Mouse (Mus musculus) limb, embryonic 13.5 days (tissue): ENCODE results near the gene Inpp5b. TPM values are rescaled to one million over a fixed set of nuclear protein-coding genes. Genes with fewer than 3 reads are reported as not detected.

Experiments
- ATAC-seq: fragments of 200-750 bp; cut with Nextera tagmentation; 2 replicates; pipeline ENCODE4 v1.8.0; 2017; ENCODE audit warnings: low read depth, moderate number of reproducible peaks, moderate TSS enrichment; ENCODE audit not compliant: low FRiP score
- H3K27ac ChIP-seq: fragments of 300-500 bp; sonication (generic); 2 replicates; pipeline ENCODE4 v1.5.1; 2015; ENCODE audit warnings: inconsistent platforms, mild to moderate bottlenecking, moderate library complexity
- H3K27me3 ChIP-seq: fragments of 300-500 bp; sonication (generic); 2 replicates; pipeline ENCODE4 v1.6.1; 2015; ENCODE audit warnings: mild to moderate bottlenecking, inconsistent platforms
- H3K36me3 ChIP-seq: fragments of 300-500 bp; sonication (generic); 2 replicates; pipeline ENCODE4 v1.6.1; 2015; ENCODE audit warnings: inconsistent platforms, mild to moderate bottlenecking, moderate library complexity
- H3K4me1 ChIP-seq: fragments of 300-500 bp; sonication (generic); 2 replicates; pipeline ENCODE4 v1.6.1; 2015; ENCODE audit warnings: inconsistent platforms
- H3K4me2 ChIP-seq: fragments of 300-500 bp; sonication (generic); replicated peaks from 2 replicates; pipeline ENCODE4 v1.6.1; 2015; ENCODE audit warnings: inconsistent platforms, mild to moderate bottlenecking, moderate library complexity
- H3K4me3 ChIP-seq: fragments of 300-500 bp; sonication (generic); 2 replicates; pipeline ENCODE4 v1.5.1; 2015; ENCODE audit warnings: moderate library complexity, mild to moderate bottlenecking, inconsistent platforms
- H3K9ac ChIP-seq: fragments of 300-500 bp; sonication (generic); 2 replicates; pipeline ENCODE4 v1.6.1; 2015; ENCODE audit warnings: mild to moderate bottlenecking, inconsistent platforms
- H3K9me3 ChIP-seq: fragments of 300-500 bp; sonication (generic); 2 replicates; pipeline ENCODE4 v1.6.1; 2016; ENCODE audit warnings: inconsistent platforms
- WGBS: fragments of 180-500 bp; shearing (Covaris S2); methylation state at CpG from one replicate; pipeline ENCODE4 v1.1.7; 2015; 5-methylcytosine and 5-hydroxymethylcytosine counted together
- polyA plus RNA-seq: library from polyadenylated mRNA; unstranded; fragments of >200 nt; fragmentation: Nextera tagmentation; extraction: Ambion mirVana; gene quantifications from 2 replicates; pipeline ENCODE4 v1.2.1, GENCODE M21; 2015

Gene Inpp5b
- polyA plus RNA-seq, 1 experiment from 2014 or later = 25.2 TPM

DNA sequence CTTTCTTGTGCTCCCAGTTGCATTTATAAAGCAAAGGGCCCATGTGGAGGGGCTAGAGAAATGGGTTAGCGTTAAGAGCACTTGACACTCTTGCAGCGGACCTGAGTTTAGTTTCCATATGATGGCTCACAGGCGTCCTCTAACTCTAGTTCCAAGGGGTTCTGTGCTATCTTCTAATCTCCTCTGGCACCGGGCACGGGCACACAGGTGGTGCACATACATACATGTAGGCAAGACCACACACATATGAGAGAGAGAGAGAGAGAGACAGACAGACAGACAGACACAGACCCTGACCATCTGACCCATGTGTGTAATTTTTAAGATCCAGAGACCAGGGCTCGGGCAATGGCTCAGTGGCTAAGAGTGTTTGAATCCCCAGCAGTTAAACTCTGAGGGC lies 32.3 kb downstream of the Inpp5b start:
- no peaks in the 10 kb centered on the region for H3K9me3 ChIP-seq
- H3K27ac ChIP-seq = no peak overlapping the region
- ATAC-seq = no peak
- H3K4me2 ChIP-seq = no peak overlapping the region
- H3K4me1 ChIP-seq = no peaks in the 10 kb centered on the region
- peaks cover 4% of the 10 kb centered on the region for H3K36me3 ChIP-seq
- no peak overlapping the region for H3K4me3 ChIP-seq
- WGBS = 83% methylated on average over 6 of the region's 6 CpGs
- H3K27me3 ChIP-seq = no peaks in the 10 kb centered on the region
- no peak overlapping the region for H3K9ac ChIP-seq

DNA sequence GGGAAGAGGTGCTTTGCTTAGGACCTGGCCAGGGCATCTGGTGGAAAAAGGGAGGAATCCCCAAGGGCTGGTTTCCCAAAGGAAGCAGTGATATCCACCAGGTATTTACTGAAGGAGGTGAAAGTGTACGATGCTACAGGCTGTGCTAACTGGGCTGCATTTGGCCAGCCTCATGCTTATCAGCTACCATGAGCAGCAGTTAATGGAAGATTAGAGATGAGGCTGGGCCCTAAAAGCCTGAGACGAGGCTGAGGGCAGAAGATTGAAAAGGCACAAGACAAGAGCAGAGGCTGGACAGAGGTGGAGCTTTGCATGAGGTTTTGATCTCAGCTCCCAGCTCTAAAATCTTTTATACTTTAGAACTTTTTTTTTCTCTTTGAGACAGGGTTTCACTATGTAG lies 32.8 kb downstream of the Inpp5b start:
- H3K9me3 ChIP-seq = no peaks in the 10 kb centered on the region
- H3K27me3 ChIP-seq = no peaks in the 10 kb centered on the region
- no peak overlapping the region for H3K9ac ChIP-seq
- 66% methylated on average over 2 of the region's 2 CpGs for WGBS
- H3K4me3 ChIP-seq = no peak overlapping the region
- ATAC-seq = no peak
- H3K4me2 ChIP-seq = no peak overlapping the region
- peaks cover 9% of the 10 kb centered on the region for H3K36me3 ChIP-seq
- H3K27ac ChIP-seq = no peak overlapping the region
- no peaks in the 10 kb centered on the region for H3K4me1 ChIP-seq

DNA sequence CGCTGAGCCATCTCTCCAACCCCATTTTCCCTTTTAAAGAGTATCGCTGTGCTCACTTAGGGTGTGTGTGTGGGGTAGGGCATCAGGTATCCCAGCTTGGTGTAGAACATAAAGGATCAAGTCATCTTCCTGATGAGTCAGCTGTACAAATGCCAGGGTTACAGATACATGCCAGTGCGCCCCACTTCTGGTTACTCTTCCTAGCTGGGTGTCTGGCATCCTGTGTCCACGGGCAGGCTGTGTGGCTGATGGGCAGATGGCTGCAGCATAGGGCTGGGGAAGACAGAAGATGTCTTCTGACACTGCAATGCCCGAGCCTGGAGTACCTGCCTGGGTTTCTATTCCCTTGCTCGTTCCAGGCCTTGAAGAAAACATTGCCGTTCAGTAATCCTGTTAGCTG lies 39.7 kb downstream of the Inpp5b start:
- Histone ChIP-seq H3K4me1 (no peaks in the 10 kb centered on the region), H3K27ac (no peak overlapping the region), H3K27me3 (no peaks in the 10 kb centered on the region), H3K4me2 (no peak overlapping the region), H3K4me3 (no peak overlapping the region), H3K9me3 (no peaks in the 10 kb centered on the region), H3K9ac (no peak overlapping the region), H3K36me3 (peaks cover 73% of the 10 kb centered on the region)
- no peak for ATAC-seq
- 90% methylated on average over 7 of the region's 7 CpGs for whole genome bisulfite sequencing

DNA sequence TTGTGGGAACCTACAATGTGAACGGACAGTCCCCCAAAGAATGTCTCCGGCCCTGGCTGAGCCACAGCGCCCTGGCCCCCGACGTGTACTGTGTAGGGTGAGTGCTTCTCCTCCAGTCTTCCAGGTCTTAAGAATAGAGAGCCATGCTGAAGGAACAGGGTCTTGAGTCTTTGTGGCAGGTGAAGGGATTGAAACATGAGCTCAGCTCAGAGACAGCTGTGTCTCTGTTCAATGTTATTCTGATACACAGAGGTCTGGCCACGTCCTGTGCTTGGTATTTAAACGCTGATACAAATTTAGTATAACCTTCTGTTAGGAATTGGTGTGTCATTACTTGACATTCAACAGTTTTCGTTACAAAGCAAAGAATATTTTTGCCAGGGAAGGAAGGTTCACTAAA lies 40.7 kb downstream of the Inpp5b start:
- H3K4me3 ChIP-seq = no peak overlapping the region
- H3K27me3 ChIP-seq = no peaks in the 10 kb centered on the region
- H3K4me1 ChIP-seq = no peaks in the 10 kb centered on the region
- no peak for ATAC-seq
- no peaks in the 10 kb centered on the region for H3K9me3 ChIP-seq
- no peak overlapping the region for H3K4me2 ChIP-seq
- no peak overlapping the region for H3K9ac ChIP-seq
- H3K27ac ChIP-seq = no peak overlapping the region
- WGBS = 86% methylated on average over 8 of the region's 8 CpGs
- peaks cover 84% of the 10 kb centered on the region for H3K36me3 ChIP-seq

DNA sequence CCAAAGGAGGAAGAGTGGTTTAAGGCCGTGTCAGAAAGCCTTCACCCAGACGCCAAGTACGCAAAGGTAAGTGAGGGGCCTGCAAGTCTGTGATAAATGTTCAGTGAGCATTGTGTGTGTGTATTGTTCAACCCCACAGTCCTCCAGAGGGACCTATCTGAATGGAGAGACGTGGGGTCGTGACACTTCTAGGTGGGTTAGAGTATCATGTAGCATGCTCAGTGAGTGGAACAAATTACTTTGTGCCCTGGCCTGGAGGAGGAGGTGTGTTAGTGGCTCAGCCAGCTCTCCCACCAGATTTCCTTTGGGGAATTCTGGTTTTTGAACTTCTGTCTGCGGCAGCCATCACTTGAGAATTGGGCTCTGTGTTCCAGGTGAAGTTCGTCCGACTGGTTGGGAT lies 42.3 kb downstream of the Inpp5b start:
- Histone ChIP-seq H3K27me3 (no peaks in the 10 kb centered on the region), H3K9me3 (no peaks in the 10 kb centered on the region), H3K4me3 (no peak overlapping the region), H3K36me3 (peaks cover 93% of the 10 kb centered on the region), H3K27ac (no peak overlapping the region), H3K4me1 (no peaks in the 10 kb centered on the region), H3K4me2 (no peak overlapping the region), H3K9ac (no peak overlapping the region)
- 87% methylated on average over 8 of the region's 8 CpGs for WGBS
- ATAC-seq = no peak

DNA sequence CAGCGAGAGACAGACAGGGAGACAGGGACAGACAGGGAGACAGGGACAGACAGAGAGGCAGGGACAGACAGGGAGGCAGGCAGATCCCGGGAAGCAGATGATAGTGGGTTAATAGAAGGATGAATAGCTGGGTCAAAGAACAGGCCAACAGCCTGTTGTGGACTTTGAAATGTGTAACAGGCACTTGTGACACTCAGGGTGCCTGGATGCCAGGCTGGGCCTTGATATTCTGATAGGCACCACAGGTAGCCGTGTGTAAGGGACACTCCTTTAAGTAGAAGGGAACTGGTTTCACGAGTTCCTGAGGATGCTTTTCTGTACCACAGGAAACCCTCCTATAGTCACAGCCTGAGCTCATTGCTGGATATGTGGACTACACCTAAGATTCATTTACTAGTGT lies 48.4 kb downstream of the Inpp5b start:
- H3K4me2 ChIP-seq = no peak overlapping the region
- ATAC-seq = no peak
- H3K36me3 ChIP-seq = peaks cover 96% of the 10 kb centered on the region
- 0 out of 2 replicates have a peak overlapping the region, but pooled peaks have one; percentile 4 for H3K9ac ChIP-seq
- H3K27ac ChIP-seq = no peak overlapping the region
- no peak overlapping the region for H3K4me3 ChIP-seq
- no peaks in the 10 kb centered on the region for H3K27me3 ChIP-seq
- no peaks in the 10 kb centered on the region for H3K4me1 ChIP-seq
- no peaks in the 10 kb centered on the region for H3K9me3 ChIP-seq
- 73% methylated on average over 4 of the region's 4 CpGs for WGBS

DNA sequence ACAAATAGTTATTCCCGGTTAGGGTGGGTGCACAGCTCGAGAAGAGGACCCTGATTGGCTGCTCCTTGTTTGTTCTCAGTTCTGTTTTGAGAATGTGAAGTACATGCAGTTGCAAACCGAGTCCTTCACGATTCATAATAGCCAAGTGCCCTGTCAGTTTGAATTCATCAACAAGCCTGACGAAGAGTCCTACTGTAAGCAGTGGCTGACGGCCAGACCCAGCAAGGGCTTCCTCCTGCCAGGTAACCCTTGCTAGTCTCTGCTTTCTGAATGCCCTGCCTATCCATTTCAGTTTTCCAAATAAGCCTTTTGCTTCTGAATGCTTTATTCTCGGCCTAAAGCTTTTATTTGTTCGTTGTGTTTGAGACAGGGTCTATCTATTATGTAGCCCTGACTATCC lies 50.5 kb downstream of the Inpp5b start:
- H3K9me3 ChIP-seq = no peaks in the 10 kb centered on the region
- no peaks in the 10 kb centered on the region for H3K4me1 ChIP-seq
- no peak overlapping the region for H3K4me2 ChIP-seq
- H3K36me3 ChIP-seq = peaks cover 89% of the 10 kb centered on the region
- H3K9ac ChIP-seq = no peak overlapping the region
- H3K4me3 ChIP-seq = no peak overlapping the region
- no peaks in the 10 kb centered on the region for H3K27me3 ChIP-seq
- ATAC-seq = no peak
- H3K27ac ChIP-seq = no peak overlapping the region
- 90% methylated on average over 8 of the region's 8 CpGs for WGBS

DNA sequence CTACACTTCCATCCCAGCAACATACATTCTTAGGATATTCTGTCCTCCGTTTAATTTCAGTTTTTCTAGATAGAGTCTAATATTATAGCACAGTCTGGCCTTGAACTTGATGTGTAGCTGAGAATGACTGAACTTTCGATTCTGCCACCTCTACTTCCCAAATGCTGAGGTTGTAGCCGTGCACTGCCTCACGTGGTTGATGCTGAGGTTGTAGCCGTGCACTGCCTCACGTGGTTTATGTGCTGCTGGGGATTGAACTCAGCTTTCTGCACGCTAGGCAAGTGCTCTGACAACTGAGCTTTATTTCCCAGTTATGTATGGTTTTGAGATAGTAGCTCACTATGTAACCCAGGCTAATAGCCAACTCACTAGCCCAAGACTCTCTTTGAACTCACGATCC lies 54.5 kb downstream of the Inpp5b start:
- Histone ChIP-seq H3K9ac (no peak overlapping the region), H3K27ac (no peak overlapping the region), H3K36me3 (peaks cover 81% of the 10 kb centered on the region), H3K27me3 (no peaks in the 10 kb centered on the region), H3K4me2 (no peak overlapping the region), H3K4me1 (no peaks in the 10 kb centered on the region), H3K4me3 (no peak overlapping the region), H3K9me3 (no peaks in the 10 kb centered on the region)
- no peak for ATAC-seq
- 90% methylated on average over 8 of the region's 8 CpGs for WGBS

DNA sequence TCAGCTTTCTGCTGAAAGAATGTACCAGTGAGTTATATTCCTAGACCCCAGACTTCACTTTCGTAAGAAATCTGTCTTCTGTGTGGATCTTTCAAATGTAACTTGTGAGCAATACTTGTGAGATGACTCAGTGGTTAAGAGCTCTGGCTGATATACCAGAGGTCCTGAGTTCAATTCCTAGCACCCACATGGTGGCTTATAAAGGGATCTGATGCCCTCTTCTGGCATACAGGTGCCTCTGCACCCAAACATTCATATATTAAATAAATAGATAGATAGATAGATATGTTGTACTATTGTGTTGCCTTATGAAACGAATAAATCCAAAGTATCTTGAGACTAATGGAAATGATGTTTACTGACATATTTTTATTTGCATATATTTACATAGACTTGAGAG lies 55.3 kb downstream of the Inpp5b start:
- Histone ChIP-seq H3K4me1 (peaks cover 5% of the 10 kb centered on the region), H3K27ac (no peak overlapping the region), H3K9ac (no peak overlapping the region), H3K4me3 (no peak overlapping the region), H3K4me2 (no peak overlapping the region), H3K36me3 (peaks cover 73% of the 10 kb centered on the region), H3K27me3 (no peaks in the 10 kb centered on the region), H3K9me3 (no peaks in the 10 kb centered on the region)
- 89% methylated on average over 2 of the region's 2 CpGs for WGBS
- ATAC-seq = no peak

DNA sequence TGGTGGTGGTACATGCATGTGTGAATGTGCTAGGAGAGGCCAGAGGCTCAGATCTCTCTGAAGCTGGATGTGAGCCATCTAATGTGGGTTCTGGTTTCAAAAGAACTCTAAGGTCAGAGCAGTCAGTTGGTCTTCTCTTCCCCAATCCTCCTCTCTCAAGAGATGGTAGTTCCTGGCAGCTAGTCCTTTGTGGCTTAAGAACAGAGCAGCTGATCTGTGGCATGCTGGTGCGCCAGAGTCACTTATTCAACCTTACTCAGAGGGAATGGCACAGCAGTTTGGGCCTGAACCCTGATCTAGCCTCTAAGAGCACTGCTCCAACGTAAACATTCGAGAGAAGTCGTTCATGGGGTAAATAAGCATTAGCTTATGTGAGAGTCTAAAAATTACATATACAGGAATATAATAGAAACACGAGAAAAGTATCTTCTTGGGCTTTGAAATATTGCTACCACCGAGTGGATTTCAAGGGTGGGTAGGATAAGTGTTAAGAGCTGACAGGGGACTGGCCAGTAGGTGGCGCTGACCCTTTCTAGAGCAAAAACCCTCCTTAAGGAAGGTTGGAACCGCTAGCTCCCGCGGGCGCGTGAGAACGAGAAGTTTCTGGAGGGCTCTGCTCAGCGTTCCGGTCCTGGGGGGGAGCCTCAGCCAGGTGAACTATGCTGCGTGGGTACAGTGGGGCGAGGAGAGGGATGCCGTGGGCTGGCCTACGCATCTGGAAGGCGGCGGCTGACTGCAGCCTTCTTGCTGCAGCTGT lies 60.1 kb downstream of the Inpp5b start, which contains the start of gene Mtf1:
TSS of gene Mtf1 (plus strand) at position 553 of the 757 bp plus-strand sequence.
- no peaks in the 10 kb centered on the region for H3K9me3 ChIP-seq
- H3K4me3 ChIP-seq = peak within 1 kb of the TSS; percentile 84
- peak within 1 kb of the TSS; percentile 95 for H3K9ac ChIP-seq
- H3K27me3 ChIP-seq = no peaks in the 10 kb centered on the region
- H3K4me2 ChIP-seq = peak within 1 kb of the TSS; percentile 86
- peak within 1 kb of the TSS; percentile 98 for H3K27ac ChIP-seq
- WGBS = 4% methylated on average over 21 of the region's 21 CpGs
- H3K4me1 ChIP-seq = peaks cover 13% of the 10 kb centered on the region
- H3K36me3 ChIP-seq = peaks cover 54% of the 10 kb centered on the region
- peak; percentile 84 for ATAC-seq

DNA sequence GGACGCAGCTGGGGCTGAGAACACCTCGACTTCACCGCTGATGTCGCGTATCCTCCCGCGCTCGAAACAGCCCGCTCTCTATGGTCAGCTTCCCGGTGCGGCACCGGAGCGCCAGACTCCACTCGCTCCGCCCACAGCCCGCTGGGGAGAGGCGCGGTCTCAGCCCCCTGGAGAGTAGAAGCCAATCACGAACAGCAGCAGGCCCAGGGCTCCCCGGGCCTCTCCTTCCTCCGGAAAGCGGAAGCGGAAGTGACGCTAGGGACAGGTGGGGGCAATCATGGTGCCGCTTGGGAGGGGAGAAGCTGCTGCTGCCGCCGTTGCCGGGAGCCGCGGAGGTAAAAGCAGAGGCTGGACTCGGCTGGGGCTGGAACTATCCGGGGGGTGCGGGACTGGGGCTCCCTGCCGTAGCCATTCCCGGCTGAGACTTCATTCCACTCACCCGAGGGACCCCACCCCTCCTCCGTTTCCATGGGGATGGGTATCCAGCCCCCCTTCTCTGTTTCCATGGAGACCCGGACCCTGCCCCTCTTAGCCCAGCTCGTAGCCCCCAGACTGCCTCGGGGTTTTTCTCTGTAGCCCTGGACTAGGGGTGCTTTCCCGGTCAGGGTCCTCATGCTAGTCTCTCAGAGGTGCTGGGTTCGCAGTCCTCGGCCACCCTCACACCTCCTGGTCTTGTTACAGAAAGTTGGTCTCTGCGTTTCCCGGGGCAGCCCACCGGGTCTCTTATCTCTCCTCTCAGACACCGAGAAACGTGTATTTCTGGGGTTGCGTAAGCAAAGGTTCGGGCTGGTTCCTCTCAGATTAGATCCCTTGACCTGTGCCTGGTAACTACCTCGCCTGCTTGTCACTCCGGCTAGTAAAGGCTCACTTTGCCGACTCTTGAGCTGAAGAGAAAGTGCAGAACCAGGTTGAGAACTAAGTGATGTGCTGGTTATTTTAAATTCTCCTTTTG lies 60.9 kb downstream of the Inpp5b start:
- Histone ChIP-seq H3K4me1 (peaks cover 13% of the 10 kb centered on the region), H3K4me3 (peak overlapping the region; percentile 84), H3K36me3 (peaks cover 56% of the 10 kb centered on the region), H3K9me3 (no peaks in the 10 kb centered on the region), H3K27me3 (no peaks in the 10 kb centered on the region), H3K27ac (peak overlapping the region; percentile 98), H3K9ac (peak overlapping the region; percentile 95), H3K4me2 (peak overlapping the region; percentile 86)
- 2% methylated on average over 50 of the region's 53 CpGs for WGBS
- ATAC-seq = peak; percentile 99

DNA sequence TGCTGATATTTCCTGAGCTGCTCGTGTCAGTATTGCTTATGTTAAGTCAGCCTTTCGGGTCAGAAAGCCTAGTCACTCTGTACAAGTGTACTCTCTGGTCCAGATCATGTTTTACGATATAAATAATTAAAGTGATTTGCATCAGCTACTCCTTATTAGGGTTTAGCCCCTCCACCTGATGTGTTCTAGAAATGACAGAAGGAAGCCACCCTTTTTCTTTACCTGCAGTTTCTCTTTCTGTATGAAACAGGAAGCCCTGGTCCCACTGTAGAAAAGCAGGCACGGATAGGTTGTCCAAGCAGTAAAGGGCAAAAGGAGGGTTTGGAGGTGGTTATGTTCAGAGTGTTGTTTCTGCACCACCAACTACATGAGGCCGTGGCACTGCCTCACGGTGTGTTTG lies 61.8 kb downstream of the Inpp5b start:
- WGBS = 78% methylated on average over 6 of the region's 6 CpGs
- H3K9ac ChIP-seq = peak overlapping the region; percentile 95; the same call in 1 of the 2 replicates
- H3K27me3 ChIP-seq = no peaks in the 10 kb centered on the region

More for the DNA sequence above, 61.8 kb downstream of the Inpp5b start:
- H3K4me2 ChIP-seq = peak overlapping the region; percentile 86
- no peak for ATAC-seq
- peak overlapping the region; percentile 84 for H3K4me3 ChIP-seq
- no peaks in the 10 kb centered on the region for H3K9me3 ChIP-seq
- H3K4me1 ChIP-seq = peaks cover 13% of the 10 kb centered on the region
- no peak overlapping the region for H3K27ac ChIP-seq
- H3K36me3 ChIP-seq = peaks cover 55% of the 10 kb centered on the region
